Mouse (Mus musculus): Measurements from ENCODE around the gene Dgkh.
"Not testable (repeated sequence)": the region's sequence is repeated elsewhere in the genome, so short reads cannot be mapped to it uniquely, and the experiment has no call there.

Dgkh gene

DNA sequence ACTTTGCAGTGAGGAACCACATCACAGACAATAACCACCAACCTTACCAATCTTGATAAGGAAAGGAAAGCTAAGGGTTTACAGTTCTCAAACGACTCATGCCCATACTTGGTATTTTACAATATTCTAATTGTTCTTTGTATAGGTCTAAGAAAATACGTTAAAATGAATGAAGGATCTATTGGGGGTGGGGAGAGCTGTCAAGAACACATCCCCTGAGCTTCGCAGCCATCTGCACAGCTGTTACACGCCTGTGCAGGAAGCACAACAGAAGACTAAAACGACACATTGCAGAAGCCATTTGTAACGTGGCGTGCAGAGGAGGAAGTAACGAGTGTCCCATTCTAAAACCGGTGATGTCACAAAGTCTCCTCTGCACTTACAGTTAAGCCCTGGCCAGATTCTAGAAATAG lies 113.7 kb downstream of the Dgkh start:
- DNase-seq = no peak

DNA sequence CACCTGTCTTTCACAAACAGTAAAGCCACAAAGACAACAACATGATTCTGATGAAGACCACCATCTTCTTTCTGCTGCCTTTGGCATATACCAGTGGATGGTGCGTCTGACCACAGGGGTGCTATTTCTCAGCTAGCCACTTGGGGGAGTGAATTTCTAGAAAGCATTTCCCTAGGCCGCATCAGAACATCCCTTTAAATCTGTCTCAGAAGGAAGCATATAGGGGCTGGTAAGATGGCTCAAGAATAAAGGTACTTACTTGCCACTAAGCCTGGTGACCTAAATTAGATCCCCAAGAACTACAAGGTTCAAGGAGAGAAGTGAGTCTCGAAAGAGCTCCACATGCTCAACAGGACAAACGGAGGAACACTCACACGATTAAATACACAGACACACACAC lies 119.0 kb downstream of the Dgkh start:
- DNase-seq = peak; percentile 21

GRCm38 (mm10) chr14:78612111-78612788 lies 120.3 kb downstream of the Dgkh start:
- no peak for DNase-seq

- DNase-seq = no peak
These were observed 137.7 kb downstream of the Dgkh start for GRCm38 (mm10) chr14:78594916-78595315.

DNA sequence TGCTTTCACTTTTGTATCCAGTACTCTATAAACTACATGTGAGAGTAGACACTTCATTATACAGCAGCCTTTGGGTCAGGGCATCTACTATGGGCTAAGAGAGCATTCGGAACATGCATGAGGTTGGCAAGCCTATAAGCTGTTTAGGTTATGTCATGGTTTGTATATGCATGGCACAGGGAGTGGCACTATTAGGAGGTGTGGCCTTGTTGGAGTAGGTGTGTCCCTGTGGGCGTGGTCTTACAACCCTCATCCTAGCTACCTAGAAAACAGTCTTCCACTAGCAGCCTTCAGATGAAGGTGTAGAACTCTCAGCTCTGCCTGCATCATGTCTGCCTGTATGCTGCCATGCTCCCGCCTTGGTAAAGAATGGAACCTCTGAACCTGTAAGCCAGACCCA lies 139.6 kb downstream of the Dgkh start:
- DNase-seq = no peak

- DNase-seq = peak; percentile 78
These were observed 142.2 kb downstream of the Dgkh start for GRCm38 (mm10) chr14:78590335-78590734.

DNA sequence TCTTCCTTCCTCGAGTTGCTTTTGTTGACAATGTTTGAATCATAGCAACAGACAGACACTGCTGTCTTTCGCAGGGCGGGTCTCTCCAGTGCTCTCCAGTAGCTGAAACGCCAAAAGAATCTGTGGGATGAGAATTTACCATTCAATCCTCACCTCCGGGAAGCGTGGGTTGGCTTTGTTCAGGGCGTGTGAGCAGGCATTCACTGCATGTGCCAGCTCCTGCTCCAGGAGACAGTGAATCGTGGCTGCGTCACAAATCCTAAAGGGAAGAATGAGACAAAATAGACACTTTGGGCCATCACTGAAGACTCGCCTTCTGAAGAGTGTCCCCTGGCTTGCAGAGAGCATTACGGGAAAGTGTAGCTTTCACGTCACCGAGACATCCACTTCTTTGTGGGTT lies 148.4 kb downstream of the Dgkh start:
- no peak for DNase-seq

GRCm38 (mm10) chr14:78583168-78583567 lies 149.4 kb downstream of the Dgkh start:
- DNase-seq = no peak

- DNase-seq = peak; percentile 24
These were observed 156.7 kb downstream of the Dgkh start for GRCm38 (mm10) chr14:78575899-78576298.

DNA sequence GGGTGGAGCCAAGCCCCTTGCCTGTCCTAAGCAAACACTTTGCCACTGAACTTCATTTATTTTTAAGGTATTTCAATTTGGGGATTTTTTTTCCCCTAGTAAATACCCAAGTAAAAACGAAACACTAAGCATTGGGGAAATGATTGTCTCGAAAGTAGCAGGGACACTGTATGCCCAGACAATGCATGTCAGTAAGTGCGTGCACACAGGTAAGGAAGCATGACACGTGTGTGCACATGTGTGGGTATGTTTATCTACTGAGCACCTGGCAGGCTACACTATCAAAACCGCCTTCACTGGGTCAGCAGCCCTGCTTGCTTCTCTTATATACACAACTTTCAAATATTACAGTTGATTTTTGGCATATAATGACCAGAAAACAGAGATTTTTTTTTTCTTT lies 164.2 kb downstream of the Dgkh start:
- DNase-seq = no peak

GRCm38 (mm10) chr14:78566431-78566830 lies 166.1 kb downstream of the Dgkh start:
- DNase-seq = no peak

DNA sequence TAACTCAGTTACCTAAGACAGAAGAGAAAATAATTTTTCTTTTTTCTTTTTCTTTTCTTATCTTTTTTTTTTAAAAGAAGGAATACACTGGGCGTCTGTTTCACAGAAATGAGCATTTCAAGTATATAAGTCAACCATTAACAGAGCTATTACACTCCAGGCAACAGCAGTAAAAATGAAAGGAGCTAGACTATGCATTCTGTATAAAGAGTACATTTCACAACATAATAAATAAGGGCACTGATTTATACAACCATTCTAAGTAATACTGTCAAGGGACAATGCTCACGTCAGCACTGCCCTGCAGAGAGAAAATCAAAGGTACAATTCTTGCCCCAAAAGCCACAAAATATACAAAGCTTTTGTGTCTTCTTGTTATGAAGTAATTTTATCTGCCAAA lies 168.3 kb downstream of the Dgkh start:
- DNase-seq = no peak

DNA sequence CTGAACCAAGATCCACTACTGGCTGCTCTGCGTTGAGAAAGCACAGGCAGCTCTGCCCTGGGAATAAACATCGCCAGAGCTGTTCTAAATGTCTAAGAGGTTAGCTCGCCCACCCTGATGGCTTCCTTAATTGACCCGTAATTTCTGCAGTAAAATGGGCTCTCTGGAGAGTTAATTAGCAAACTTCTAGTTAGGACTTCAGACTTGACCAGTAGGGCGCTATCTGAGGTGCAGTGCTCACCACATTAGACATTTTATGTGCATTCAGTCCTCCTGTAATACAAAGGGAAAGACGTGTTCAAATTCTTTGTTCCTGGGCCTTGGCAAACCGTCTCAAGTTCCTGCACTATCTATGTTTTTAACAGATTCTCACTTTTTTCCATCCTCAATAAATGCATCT lies 169.4 kb downstream of the Dgkh start:
- DNase-seq = no peak

GRCm38 (mm10) chr14:78562121-78562520 lies 170.5 kb downstream of the Dgkh start:
- peak; percentile 63 for DNase-seq

- DNase-seq = no peak
These were observed 173.5 kb downstream of the Dgkh start for GRCm38 (mm10) chr14:78559042-78559441.

- not testable (repeated sequence) for DNase-seq
These were observed 177.7 kb downstream of the Dgkh start for GRCm38 (mm10) chr14:78554830-78555229.

- DNase-seq = no peak
These were observed 178.9 kb downstream of the Dgkh start for GRCm38 (mm10) chr14:78553661-78554060.

DNA sequence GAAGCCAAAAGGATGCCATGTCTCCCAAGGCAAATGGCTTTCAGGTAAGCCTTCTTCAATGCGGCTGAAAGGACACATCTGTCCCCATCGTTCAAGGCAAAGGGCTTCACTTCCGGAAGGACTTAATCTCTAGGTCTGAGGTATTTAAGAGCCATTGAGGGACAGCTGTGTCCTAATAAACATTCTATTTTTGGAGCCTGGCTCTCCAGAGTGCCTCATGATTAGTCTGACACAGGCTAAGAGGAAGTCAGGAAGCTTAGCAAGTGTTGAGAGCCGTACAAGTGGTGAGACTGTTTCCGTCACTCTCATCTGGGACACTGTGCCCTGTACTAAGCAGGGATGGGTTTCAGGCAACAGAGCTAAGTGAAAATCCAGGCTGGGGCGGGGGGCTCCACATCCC lies 183.8 kb downstream of the Dgkh start:
- DNase-seq = no peak

DNA sequence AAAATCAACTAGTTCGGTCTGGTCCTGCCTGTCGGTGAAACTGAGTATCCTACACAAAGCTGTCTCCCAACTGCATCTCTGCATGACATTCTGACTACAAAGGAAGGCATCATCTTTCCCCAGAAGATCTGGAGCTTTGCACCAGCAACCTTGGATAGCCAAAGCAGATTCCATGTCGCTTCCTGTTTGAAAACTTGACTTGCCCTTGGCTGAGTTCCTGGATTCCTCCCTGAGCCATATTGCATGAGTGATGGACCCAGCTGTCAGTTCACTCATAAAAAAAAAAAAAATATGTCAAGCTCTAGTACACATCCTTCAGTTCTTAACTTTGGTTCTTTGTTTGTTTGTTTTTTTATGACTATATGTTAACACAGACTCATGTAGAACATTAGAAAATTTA lies 191.3 kb downstream of the Dgkh start:
- peak; percentile 43 for DNase-seq

DNA sequence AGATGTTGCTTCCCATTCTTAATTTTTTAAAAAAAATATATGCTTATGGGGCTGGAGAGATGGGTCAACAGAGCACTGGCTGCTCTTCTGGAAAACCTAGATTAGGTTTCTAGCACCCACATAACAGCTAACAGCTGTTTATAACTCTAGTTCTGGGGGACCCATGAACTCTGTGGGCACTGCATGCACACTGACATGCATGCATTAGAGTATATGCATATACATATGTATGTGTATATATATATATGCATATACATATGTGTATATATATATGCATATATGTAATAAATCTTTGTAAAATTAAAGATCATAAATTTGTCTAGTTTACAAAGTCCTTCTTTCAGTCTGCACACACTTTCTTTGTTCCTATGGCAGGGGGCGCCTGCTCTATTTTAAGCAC lies 192.8 kb downstream of the Dgkh start:
- DNase-seq = no peak

DNA sequence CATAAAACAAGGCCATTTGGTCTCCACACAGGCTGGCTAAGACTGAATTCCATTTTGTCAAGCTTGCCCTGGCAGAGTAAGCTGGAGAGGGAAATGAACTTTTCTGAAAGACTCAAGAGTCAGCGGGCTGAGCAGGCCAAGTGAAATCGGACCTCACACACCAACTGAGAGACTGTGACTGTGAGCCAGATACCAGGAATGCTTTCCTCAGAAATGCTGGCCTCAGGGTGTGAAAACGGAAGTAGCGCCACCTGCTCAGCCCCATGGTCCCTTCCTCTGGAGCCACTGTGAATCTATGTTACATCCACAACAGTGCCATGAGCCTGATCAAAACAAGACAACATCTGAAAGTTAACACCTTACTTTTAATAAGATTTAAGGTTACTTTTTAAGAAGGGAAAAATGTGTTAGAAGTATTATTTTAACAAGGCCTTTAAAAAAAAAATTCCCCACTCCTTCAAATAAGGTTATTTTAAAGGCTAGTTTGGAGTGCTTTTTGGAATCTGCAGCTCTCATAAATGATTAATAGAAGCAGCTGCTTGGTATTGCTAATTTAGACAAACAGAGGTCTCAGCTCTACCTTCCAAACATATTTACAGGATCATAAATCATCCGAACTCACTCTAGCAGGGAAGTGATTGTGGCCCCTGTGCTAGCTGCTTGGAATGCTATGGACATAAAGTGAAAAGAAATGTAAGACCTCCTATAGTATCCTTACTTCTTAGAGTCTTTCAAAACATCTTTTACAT lies 193.8 kb downstream of the Dgkh start:
- DNase-seq = peak; percentile 59

- peak; percentile 31 for DNase-seq
These were observed 195.0 kb downstream of the Dgkh start for GRCm38 (mm10) chr14:78537551-78537950.

DNA sequence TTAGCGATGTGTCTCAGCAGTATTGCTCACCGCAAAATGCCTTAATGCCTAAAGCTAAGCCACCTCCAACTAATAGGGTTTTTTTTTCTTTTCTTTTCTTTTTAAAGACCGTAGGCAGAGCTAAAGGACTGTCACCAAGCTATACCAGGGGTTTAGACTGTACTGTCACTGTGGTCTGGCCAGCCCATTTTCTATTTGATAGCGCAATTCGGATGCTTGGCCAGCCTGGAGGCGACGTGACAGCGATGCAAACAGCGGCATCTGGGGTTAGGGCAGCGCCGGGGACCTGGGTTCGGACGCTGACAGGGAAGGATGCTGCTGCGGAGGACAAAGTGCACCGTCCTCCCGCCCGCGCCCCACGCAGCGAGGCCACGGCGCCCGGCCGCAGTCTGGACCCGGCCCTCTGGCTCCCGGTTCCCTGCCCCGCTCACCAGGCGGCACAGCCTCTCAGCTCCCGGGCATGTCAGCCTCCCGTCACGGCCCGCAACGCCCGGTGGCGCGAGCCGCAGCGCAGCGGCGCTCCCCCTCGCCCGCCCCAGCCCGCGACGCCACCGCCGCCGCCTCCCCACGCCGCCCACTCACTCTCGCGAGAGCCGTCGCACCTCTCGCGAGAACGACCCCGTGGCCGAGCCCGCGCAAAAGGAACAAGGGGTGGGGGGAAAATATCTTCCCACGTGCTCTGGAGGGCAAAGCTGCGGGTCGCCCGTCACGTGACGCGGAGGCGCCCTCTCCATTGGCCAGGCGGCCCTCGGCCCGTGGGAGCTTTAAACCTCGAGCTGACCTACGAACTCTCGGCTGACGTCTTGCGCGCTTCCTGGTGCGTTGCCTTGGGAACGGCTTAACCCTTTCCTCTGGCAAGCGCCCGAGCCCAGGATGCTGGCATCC lies 196.1 kb downstream of the Dgkh start, which contains the start of gene Akap11:
Akap11 (minus strand) TSS at position 528 of the 885 bp plus-strand sequence.
- peak; percentile 98 for DNase-seq
